Mouse (Mus musculus) stomach, embryonic 15.5 days (tissue): ENCODE results near the gene Gbp4. TPM values are rescaled to one million over a fixed set of nuclear protein-coding genes. Genes with fewer than 3 reads are reported as not detected.
"Not testable (repeated sequence)": the region's sequence is repeated elsewhere in the genome, so short reads cannot be mapped to it uniquely, and the experiment has no call there.

Source experiments
- ATAC-seq: fragments of 200-750 bp; cut with Nextera tagmentation; 2 replicates; pipeline ENCODE4 v1.8.0; 2017; ENCODE audit warnings: low read depth, moderate number of reproducible peaks, moderate TSS enrichment; ENCODE audit not compliant: insufficient read depth, low FRiP score
- H3K27ac ChIP-seq: fragments of 300-500 bp; sonication (generic); 2 replicates; pipeline ENCODE4 v1.5.1; 2015; ENCODE audit warnings: mild to moderate bottlenecking, inconsistent platforms
- H3K27me3 ChIP-seq: fragments of 300-500 bp; sonication (generic); replicated peaks from 2 replicates; pipeline ENCODE4 v1.6.1; 2015; ENCODE audit warnings: inconsistent platforms
- H3K36me3 ChIP-seq: fragments of 300-500 bp; sonication (generic); 2 replicates; pipeline ENCODE4 v1.6.1; 2015; ENCODE audit warnings: inconsistent platforms
- H3K4me1 ChIP-seq: fragments of 300-500 bp; sonication (generic); 2 replicates; pipeline ENCODE4 v1.6.1; 2015; ENCODE audit warnings: inconsistent platforms
- H3K4me2 ChIP-seq: fragments of 300-500 bp; sonication (generic); 2 replicates; pipeline ENCODE4 v1.6.1; 2015; ENCODE audit warnings: mild to moderate bottlenecking, inconsistent platforms
- H3K4me3 ChIP-seq: fragments of 300-500 bp; sonication (generic); replicated peaks from 2 replicates; pipeline ENCODE4 v1.5.1; 2015; ENCODE audit warnings: inconsistent platforms
- H3K9ac ChIP-seq: fragments of 300-500 bp; sonication (generic); 2 replicates; pipeline ENCODE4 v1.6.1; 2015; ENCODE audit warnings: inconsistent platforms
- H3K9me3 ChIP-seq: fragments of 300-500 bp; sonication (generic); 2 replicates; pipeline ENCODE4 v1.6.1; 2016; ENCODE audit warnings: inconsistent platforms
- WGBS: fragments of 180-500 bp; shearing (Covaris S2); methylation state at CpG from one replicate; pipeline ENCODE4 v1.1.7; 2015; 5-methylcytosine and 5-hydroxymethylcytosine counted together
- polyA plus RNA-seq: library from polyadenylated mRNA; unstranded; fragments of >200 nt; fragmentation: Nextera tagmentation; extraction: Ambion mirVana; gene quantifications from 2 replicates; pipeline ENCODE4 v1.2.1, GENCODE M21; 2015

Gene Gbp4
- polyA plus RNA-seq, 1 experiment from 2014 or later = 0.78 TPM

DNA sequence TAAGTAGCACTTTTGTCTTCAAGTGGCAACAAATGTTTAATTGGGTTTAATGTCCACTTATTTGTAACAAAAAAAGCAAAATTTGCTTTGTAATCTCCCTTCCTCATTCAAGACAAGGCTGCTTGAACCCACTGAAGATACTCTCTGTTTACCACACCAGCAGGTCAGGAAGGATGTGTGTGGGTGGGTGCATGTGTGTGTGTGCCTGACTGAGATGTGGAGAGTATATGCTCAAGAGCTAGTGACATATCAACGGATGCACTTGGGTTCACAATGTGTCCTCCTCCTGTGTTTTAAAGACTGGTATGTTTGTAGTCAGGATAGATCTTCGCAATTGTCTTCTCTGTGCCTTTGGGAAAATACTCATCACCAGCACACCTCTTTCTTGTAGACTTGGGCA, 24.7 kb downstream of the Gbp4 start:
- Histone ChIP-seq H3K27me3 (no peaks in the 10 kb centered on the region), H3K4me3 (no peak overlapping the region), H3K4me2 (no peak overlapping the region), H3K36me3 (no peaks in the 10 kb centered on the region), H3K9me3 (no peaks in the 10 kb centered on the region), H3K9ac (no peak overlapping the region), H3K27ac (no peak overlapping the region), H3K4me1 (no peaks in the 10 kb centered on the region)
- WGBS = 82% methylated on average over 2 of the region's 2 CpGs
- no peak for ATAC-seq

DNA sequence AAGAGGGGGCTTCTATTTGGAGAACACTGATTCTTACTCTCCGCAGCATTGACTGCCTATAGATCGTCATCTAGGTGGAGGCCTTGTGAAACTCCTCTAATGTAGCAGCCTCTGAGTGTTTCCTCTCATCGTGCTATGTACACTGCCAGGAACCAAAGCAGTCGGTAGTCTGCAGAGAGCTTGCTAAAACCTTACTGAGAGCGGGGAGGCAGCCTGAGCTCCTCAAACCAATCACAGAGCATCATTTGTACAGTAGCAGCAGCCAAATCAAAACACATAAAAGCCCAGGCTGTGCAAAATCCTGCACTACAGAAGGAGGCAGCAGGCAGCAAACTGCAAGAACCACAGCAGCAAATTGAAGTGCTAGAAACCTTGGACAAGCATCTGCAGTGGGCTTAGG, 25.7 kb downstream of the Gbp4 start:
- WGBS = 87% methylated on average over 5 of the region's 5 CpGs
- Histone ChIP-seq H3K4me2 (no peak overlapping the region), H3K9me3 (no peaks in the 10 kb centered on the region), H3K27ac (no peak overlapping the region), H3K9ac (no peak overlapping the region), H3K4me1 (no peaks in the 10 kb centered on the region), H3K27me3 (no peaks in the 10 kb centered on the region), H3K4me3 (no peak overlapping the region), H3K36me3 (no peaks in the 10 kb centered on the region)
- no peak for ATAC-seq

DNA sequence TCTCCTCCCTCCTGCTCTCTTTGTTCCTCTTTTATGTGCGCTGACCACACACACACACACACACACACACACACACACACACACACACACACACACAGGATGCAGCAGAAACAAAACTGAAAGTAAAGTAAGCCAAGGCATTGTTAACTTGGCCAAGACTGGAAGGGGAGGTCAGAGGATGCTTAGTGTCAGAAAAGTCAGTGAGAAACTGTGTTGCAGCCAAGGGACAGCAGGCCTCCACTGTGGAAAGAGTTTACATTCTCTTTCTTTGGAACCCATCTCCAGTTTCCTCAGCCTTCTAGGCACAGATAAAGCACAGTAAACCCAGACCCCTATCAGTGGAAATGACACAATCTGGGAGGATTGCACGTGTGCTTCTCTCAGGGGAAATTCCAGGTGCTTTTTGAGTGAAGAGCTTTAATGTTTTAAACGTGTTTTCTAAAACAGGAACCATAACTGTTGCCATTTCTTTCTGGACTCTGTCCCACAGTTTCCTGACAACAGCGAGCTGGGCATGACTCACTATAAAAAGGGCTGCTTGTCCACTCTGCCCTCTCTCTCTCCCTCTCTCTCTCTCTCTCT, 29.0 kb downstream of the Gbp4 start:
- not testable (repeated sequence) for H3K9ac ChIP-seq, H3K9me3 ChIP-seq, H3K4me3 ChIP-seq, H3K4me1 ChIP-seq, H3K27me3 ChIP-seq, H3K36me3 ChIP-seq, H3K4me2 ChIP-seq
- WGBS = 6% methylated on average over 4 of the region's 4 CpGs
- ATAC-seq = peak; percentile 66
- H3K27ac ChIP-seq = peak overlapping the region; percentile 44; the same call in 1 of the 2 replicates

DNA sequence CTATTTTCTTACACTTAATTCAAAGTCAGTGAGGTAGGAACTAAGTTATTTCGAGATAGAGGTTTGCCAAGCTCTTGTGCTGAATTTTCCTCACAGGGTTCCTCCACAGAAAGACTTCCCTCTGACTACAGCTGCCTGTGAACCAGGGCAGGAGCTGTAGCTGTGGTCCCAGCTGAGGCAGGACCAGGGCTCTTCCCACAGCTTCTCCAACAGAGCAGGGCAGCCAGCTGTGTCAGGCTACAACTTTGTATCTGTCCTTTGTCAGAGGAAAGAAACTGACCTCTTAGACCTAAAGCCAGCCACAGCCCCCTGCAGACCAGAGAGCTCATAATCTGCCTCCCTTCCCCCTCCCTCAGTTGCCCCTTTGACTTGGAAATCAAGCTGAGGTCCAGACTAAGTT, 29.6 kb downstream of the Gbp4 start:
- not testable (repeated sequence) for H3K9ac ChIP-seq, H3K9me3 ChIP-seq, H3K4me1 ChIP-seq, H3K4me3 ChIP-seq, ATAC-seq, H3K27me3 ChIP-seq, H3K4me2 ChIP-seq, H3K36me3 ChIP-seq
- 33% methylated on average over 1 of the region's 1 CpGs for WGBS
- H3K27ac ChIP-seq = peak overlapping the region; percentile 44; the same call in 1 of the 2 replicates

DNA sequence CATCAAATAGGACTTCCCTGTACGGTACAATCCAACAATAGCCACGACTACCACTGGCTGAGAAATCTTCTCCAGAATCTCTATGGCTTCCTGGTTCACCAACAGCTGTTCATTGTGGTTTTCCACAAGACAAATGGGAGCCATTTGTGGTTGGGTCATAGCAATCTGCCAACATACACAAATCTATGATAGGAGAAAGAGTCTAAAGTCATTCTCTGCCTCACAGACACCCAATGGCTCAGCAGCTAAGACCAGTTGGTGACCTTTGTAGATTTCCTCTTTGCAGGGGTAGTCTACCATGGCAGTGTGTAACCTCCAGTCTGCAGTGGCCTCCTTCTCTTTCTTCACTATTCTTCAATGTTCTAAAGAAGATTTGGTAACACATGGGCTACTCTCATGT, 33.7 kb downstream of the Gbp4 start:
- not testable (repeated sequence) for ATAC-seq, H3K9me3 ChIP-seq, H3K27me3 ChIP-seq, H3K36me3 ChIP-seq, H3K9ac ChIP-seq, H3K4me2 ChIP-seq, H3K4me1 ChIP-seq, H3K4me3 ChIP-seq, H3K27ac ChIP-seq
- WGBS = 87% methylated on average over 2 of the region's 2 CpGs

DNA sequence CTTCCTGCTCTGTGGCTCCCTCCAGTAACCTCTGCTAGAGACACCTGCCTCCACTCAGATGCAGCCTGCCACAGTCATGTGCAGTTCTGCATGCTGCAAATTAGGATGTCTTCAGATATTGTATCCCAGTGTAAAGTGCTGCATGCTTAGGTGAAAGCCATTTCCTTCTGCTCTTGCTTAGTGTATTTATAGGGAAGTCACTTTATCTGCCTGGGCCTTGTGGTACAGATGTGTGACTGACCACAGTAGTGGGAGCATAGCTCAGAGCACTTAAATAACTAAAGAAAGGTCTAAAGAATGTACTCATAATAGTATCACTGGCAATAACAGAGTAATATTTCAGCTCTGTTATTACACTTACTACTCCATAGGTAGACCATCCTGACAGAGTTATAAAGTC, 57.5 kb downstream of the Gbp4 start:
- Histone ChIP-seq H3K9ac (no peak overlapping the region), H3K4me3 (no peak overlapping the region), H3K36me3 (no peaks in the 10 kb centered on the region), H3K27me3 (no peaks in the 10 kb centered on the region), H3K27ac (no peak overlapping the region), H3K9me3 (no peaks in the 10 kb centered on the region), H3K4me2 (no peak overlapping the region), H3K4me1 (no peaks in the 10 kb centered on the region)
- no peak for ATAC-seq

DNA sequence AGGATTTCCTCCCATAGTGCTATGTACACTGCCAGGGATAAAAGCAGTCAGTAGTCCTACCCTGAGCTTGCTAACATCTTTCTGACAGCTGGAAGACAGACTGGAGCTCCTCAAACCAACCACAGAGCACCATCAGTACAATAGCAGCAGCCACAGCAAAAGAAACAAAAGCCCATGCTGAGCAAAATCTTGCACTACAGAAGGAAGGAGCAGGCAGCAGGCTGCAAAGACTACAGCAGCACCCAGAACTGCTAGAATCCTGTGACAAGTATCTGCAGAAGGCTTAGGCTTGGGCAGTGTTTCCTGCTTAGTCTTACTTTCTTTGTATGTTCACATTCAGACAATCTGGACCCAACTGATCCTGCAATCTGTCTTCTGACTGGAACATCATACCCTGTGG, 71.0 kb downstream of the Gbp4 start:
- not testable (repeated sequence) for H3K27ac ChIP-seq, H3K4me1 ChIP-seq, H3K4me3 ChIP-seq, ATAC-seq, H3K9ac ChIP-seq, H3K9me3 ChIP-seq, H3K36me3 ChIP-seq, H3K4me2 ChIP-seq, H3K27me3 ChIP-seq

Other genes with a start within 250 kb of the Gbp4 start
- gene Abcg3, start 156.9 kb downstream of the Gbp4 start, polyA plus RNA-seq = 2.2 and 2.6 TPM in 2 replicates
- gene Gbp9, start within 50 bp of the Gbp4 start, polyA plus RNA-seq = 2.4 and 2.7 TPM in 2 replicates
- 1.3 and 1.5 TPM in 2 replicates for gene Gbp8, start within 50 bp of the Gbp4 start, polyA plus RNA-seq
- 0.08 and 0.53 TPM in 2 replicates for gene Gbp10, start 99.9 kb upstream of the Gbp4 start, polyA plus RNA-seq
- not detected in 2 replicates for gene Gm43302, start 154.1 kb upstream of the Gbp4 start, polyA plus RNA-seq
- gene Gbp6, start 154.1 kb upstream of the Gbp4 start, polyA plus RNA-seq = 1.9 and 2.4 TPM in 2 replicates